Mouse (Mus musculus) adrenal gland, postnatal 25 days (tissue): ENCODE results near the gene Zfp780b. TPM values are rescaled to one million over a fixed set of nuclear protein-coding genes. Genes with fewer than 3 reads are reported as not detected.
"Not testable (repeated sequence)": the region's sequence is repeated elsewhere in the genome, so short reads cannot be mapped to it uniquely, and the experiment has no call there.

Source experiments
- DNase-seq: peaks from one replicate; pipeline ENCODE4 v3.0.0; 2021; ENCODE audit warnings: mixed read lengths
- long read RNA-seq: library from polyadenylated mRNA; stranded (forward); transcript quantifications from one replicate; pipeline ENCODE4 v2.0.0, GENCODE M21; 2021
- total RNA-seq: library from RNA; stranded (reverse); gene quantifications from 2 replicates; pipeline ENCODE4 v1.2.3, GENCODE M21; 2021

The Zfp780b gene
- total RNA-seq = 12.5 and 14.7 TPM in 2 replicates
- long read RNA-seq, partial matches to known transcripts = 0 of 3 reads
- long read RNA-seq, other reads (novel, unspliced or antisense) = 2 of 3 reads

GRCm38 (mm10) chr7:27978683-27979528 lies at the start of gene Zfp780b:
Zfp780b (minus strand) TSS chr7:27979171.
- peak; percentile 76 for DNase-seq

- no peak for DNase-seq
These were observed 35.5 kb upstream of the Zfp780b start for GRCm38 (mm10) chr7:28014445-28014810.

- peak; percentile 80 for DNase-seq
These were observed 34.8 kb upstream of the Zfp780b start, which contains the start of gene Zfp850 for GRCm38 (mm10) chr7:28013549-28014444. Zfp850 (minus strand) TSS chr7:28014115.

- DNase-seq = no peak
These were observed 31.3 kb upstream of the Zfp780b start for GRCm38 (mm10) chr7:28010271-28010670.

GRCm38 (mm10) chr7:27982197-27982596 lies 3.2 kb upstream of the Zfp780b start:
- DNase-seq = no peak

- DNase-seq = not testable (repeated sequence)
These were observed 29.5 kb downstream of the Zfp780b start for GRCm38 (mm10) chr7:27949451-27949850.

GRCm38 (mm10) chr7:27941869-27942268 lies 37.1 kb downstream of the Zfp780b start:
- DNase-seq = not testable (repeated sequence)

- DNase-seq = not testable (repeated sequence)
These were observed 45.2 kb downstream of the Zfp780b start for GRCm38 (mm10) chr7:27933800-27934158.

GRCm38 (mm10) chr7:27933050-27933799 lies 45.7 kb downstream of the Zfp780b start:
- DNase-seq = no peak

- peak; percentile 69 for DNase-seq
These were observed 49.9 kb downstream of the Zfp780b start, which contains the start of gene Zfp974 for GRCm38 (mm10) chr7:27928818-27929695. Zfp974 (minus strand) TSS chr7:27929460.

- DNase-seq = not testable (repeated sequence)
These were observed 51.9 kb downstream of the Zfp780b start for GRCm38 (mm10) chr7:27927041-27927440.

- DNase-seq = not testable (repeated sequence)
These were observed 68.0 kb downstream of the Zfp780b start for GRCm38 (mm10) chr7:27910952-27911351.

Other genes with a start within 250 kb of the Zfp780b start
- 16.5 and 18.6 TPM in 2 replicates for gene Zfp60, start 247.8 kb downstream of the Zfp780b start, total RNA-seq
- 6.0 and 10.8 TPM in 2 replicates for gene Zfp626, start 172.0 kb downstream of the Zfp780b start, total RNA-seq
- gene Zfp59, start 140.6 kb downstream of the Zfp780b start, total RNA-seq = 4.2 TPM in 2 replicates
- 7.2 and 8.0 TPM in 2 replicates for gene Zfp607a, start 121.6 kb downstream of the Zfp780b start, total RNA-seq
- 12.5 and 18.5 TPM in 2 replicates for gene Zfp974, start 49.7 kb downstream of the Zfp780b start, total RNA-seq
- gene Zfp850, start 34.9 kb upstream of the Zfp780b start, total RNA-seq = 2.1 and 3.1 TPM in 2 replicates
- 154 and 164 TPM in 2 replicates for gene Psmc4, start 70.9 kb upstream of the Zfp780b start, total RNA-seq
- gene Fcgbp, start 92.1 kb upstream of the Zfp780b start, total RNA-seq = not detected in 2 replicates
- gene 9530053A07Rik, start 150.3 kb upstream of the Zfp780b start, total RNA-seq = not detected in 2 replicates
- gene Fbl, start 190.5 kb upstream of the Zfp780b start, total RNA-seq = 91.9 and 107 TPM in 2 replicates
- 42.3 and 46.2 TPM in 2 replicates for gene Dyrk1b, start 200.3 kb upstream of the Zfp780b start, total RNA-seq